Mouse (Mus musculus) CD4-positive, CD25-positive, alpha-beta regulatory T cell, adult 2 months (primary cell): Measurements from ENCODE around the gene Gm8165.
"Not testable (repeated sequence)": the region's sequence is repeated elsewhere in the genome, so short reads cannot be mapped to it uniquely, and the experiment has no call there.

Source experiments
- DNase-seq: peaks from one replicate; pipeline ENCODE4 v3.0.0-alpha.2; 2012; ENCODE audit warnings: low read depth, low spot score

Gm8165 gene

GRCm38 (mm10) chr14:43677099-43677498, at the start of gene Gm8165:
Gm8165 (minus strand) TSS chr14:43677199.
- DNase-seq, result not testable (repeated sequence)

GRCm38 (mm10) chr14:43697621-43698020, 20.6 kb upstream of the Gm8165 start, which contains the start of gene Gm7324:
Gm7324 (plus strand) TSS chr14:43697828.
- not testable (repeated sequence) for DNase-seq
